Mouse (Mus musculus) lung, postnatal 0 days (tissue): ENCODE results near the gene Mbl1. TPM values are rescaled to one million over a fixed set of nuclear protein-coding genes. Genes with fewer than 3 reads are reported as not detected.
A peak's percentile ranks its signal among the peaks of the same experiment; 100 is the strongest.

Source experiments
- ATAC-seq: fragments of 200-750 bp; cut with Nextera tagmentation; 2 replicates; pipeline ENCODE4 v1.8.0; 2017; ENCODE audit warnings: moderate library complexity
- DNase-seq: peaks from one replicate; pipeline ENCODE4 v3.0.0-alpha.2; 2016; ENCODE audit warnings: low spot score
- H3K27ac ChIP-seq: fragments of 300-500 bp; sonication (generic); 2 replicates; pipeline ENCODE4 v1.5.1; 2014; ENCODE audit warnings: antibody characterized with exemption, mild to moderate bottlenecking, low read length, mixed read lengths
- H3K27me3 ChIP-seq: fragments of 300-500 bp; sonication (generic); replicated peaks from 2 replicates; pipeline ENCODE4 v1.6.1; 2014; ENCODE audit warnings: low read length, mixed read lengths; ENCODE audit not compliant: insufficient read depth
- H3K36me3 ChIP-seq: fragments of 300-500 bp; sonication (generic); 2 replicates; pipeline ENCODE4 v1.6.1; 2014; ENCODE audit warnings: low read length, mixed read lengths; ENCODE audit not compliant: insufficient read depth
- H3K4me1 ChIP-seq: fragments of 300-500 bp; sonication (generic); 2 replicates; pipeline ENCODE4 v1.6.1; 2014; ENCODE audit warnings: antibody characterized with exemption, low read depth, low read length, mixed read lengths; ENCODE audit not compliant: insufficient read depth
- H3K4me2 ChIP-seq: fragments of 300-500 bp; sonication (generic); replicated peaks from 2 replicates; pipeline ENCODE4 v1.6.1; 2014; ENCODE audit warnings: low read depth, mild to moderate bottlenecking, low read length, moderate library complexity, mixed read lengths
- H3K4me3 ChIP-seq: fragments of 300-500 bp; sonication (generic); 2 replicates; pipeline ENCODE4 v1.5.1; 2014; ENCODE audit warnings: low read depth, low read length
- H3K9ac ChIP-seq: fragments of 300-500 bp; sonication (generic); replicated peaks from 2 replicates; pipeline ENCODE4 v1.6.1; 2014; ENCODE audit warnings: low read depth, mild to moderate bottlenecking
- H3K9me3 ChIP-seq: fragments of 300-500 bp; sonication (generic); 2 replicates; pipeline ENCODE4 v1.6.1; 2016; ENCODE audit warnings: low read length, mixed read lengths
- CTCF ChIP-seq: IDR thresholded peaks from 2 replicates; pipeline ENCODE4 v1.5.1; 2016; ENCODE audit warnings: antibody characterized with exemption, mild to moderate bottlenecking
- EP300 ChIP-seq: IDR thresholded peaks from 2 replicates; pipeline ENCODE4 v1.6.1; 2016; ENCODE audit warnings: antibody characterized with exemption, mild to moderate bottlenecking, control low read depth
- WGBS: fragments of 180-500 bp; shearing (Covaris S2); extraction: QIAGEN DNeasy Blood & Tissue Kit; methylation state at CpG from one replicate; pipeline ENCODE4 v1.1.7; 2014; 5-methylcytosine and 5-hydroxymethylcytosine counted together
- polyA plus RNA-seq: library from polyadenylated mRNA; unstranded; fragments of >200 nt; fragmentation: Nextera tagmentation; extraction: Ambion mirVana; gene quantifications from 2 replicates; pipeline ENCODE4 v1.2.1, GENCODE M21; 2015

Gene Mbl1
- polyA plus RNA-seq, 1 experiment from 2014 or later: 1.3 TPM

DNA sequence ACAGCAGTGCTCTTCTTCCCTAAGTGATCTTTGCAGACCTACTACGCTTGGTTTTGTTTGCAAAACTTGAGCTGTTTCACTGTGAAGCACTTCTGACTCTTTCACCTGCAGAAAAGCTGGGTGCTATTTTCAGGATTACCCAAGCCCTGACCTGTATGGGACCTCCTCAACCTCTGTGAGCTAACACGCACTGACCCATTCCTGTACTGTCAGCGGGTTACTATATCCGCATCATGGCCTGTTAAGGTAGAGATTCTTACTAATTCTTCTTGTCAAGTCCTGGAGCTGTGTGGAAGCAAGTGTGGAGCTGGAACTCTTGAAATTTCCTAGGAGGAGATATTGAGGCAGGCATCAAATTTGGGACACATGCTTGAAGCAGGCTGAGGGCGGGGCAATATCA is 26.6 kb upstream of the Mbl1 start:
- H3K4me1 ChIP-seq: no peaks in the 10 kb centered on the region
- no peak for ATAC-seq
- TF ChIP-seq EP300 (no peak), CTCF (no peak)

DNA sequence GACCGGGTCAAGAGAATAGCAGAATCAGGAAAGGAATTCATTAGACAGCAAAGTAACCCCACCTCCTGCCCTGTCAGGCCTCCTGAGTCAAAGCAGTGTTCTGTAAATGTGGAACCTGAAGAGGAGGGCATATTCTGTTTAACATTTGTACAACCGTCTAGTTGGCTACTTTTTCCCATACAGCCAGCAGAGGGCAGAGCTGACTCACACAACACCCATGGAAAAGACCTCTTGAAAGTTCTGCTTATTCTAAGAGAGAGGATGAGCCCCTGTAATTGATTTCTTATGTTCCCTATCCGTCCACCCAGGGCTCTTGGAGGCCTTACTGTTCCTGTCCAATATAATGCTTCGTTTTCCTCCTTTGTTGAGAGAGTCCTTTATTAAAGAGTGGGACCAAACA is 23.3 kb upstream of the Mbl1 start:
- H3K27ac ChIP-seq: no peak overlapping the region
- H3K9ac ChIP-seq: no peak overlapping the region
- no peaks in the 10 kb centered on the region for H3K36me3 ChIP-seq
- TF ChIP-seq CTCF (peak; percentile 76), EP300 (no peak)
- no peak overlapping the region for H3K4me3 ChIP-seq
- 12% methylated on average over 4 of the region's 4 CpGs for WGBS
- H3K27me3 ChIP-seq: no peaks in the 10 kb centered on the region
- DNase-seq (peak; percentile 57), ATAC-seq (no peak)
- H3K4me2 ChIP-seq: no peak overlapping the region
- H3K9me3 ChIP-seq: no peaks in the 10 kb centered on the region
- H3K4me1 ChIP-seq: peaks cover 3% of the 10 kb centered on the region; the same call in 1 of the 2 replicates

More for the DNA sequence above, 26.6 kb upstream of the Mbl1 start:
- no peaks in the 10 kb centered on the region for H3K36me3 ChIP-seq
- H3K4me2 ChIP-seq: no peak overlapping the region
- no peaks in the 10 kb centered on the region for H3K9me3 ChIP-seq
- H3K4me3 ChIP-seq: no peak overlapping the region
- no peaks in the 10 kb centered on the region for H3K27me3 ChIP-seq
- H3K9ac ChIP-seq: no peak overlapping the region
- WGBS: 81% methylated on average over 5 of the region's 5 CpGs
- no peak for DNase-seq
- no peak overlapping the region for H3K27ac ChIP-seq

DNA sequence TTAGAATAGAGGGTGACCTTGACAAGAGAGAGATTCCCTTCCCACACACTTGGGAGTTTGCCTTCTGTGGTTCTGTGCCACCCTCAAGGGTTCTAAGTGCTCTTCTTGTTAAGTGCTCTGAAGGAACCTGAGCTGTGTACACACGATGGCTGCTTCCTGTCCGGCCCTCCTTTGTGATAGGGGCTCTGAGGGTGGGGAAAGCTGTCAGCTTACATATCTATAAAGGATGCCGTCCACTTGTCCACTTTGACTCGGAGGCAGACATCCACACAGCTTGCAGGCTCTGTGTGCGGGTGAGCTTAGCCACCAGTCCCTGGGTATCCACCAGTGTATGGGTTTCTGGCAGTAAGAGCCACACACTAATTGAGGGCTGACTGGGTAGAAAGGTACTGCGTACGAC is 19.7 kb upstream of the Mbl1 start, which contains the start of gene Sftpa1:
TSS of gene Sftpa1 (plus strand) at position 243 of the 400 bp plus-strand sequence.
- Histone ChIP-seq H3K27ac (peak within 1 kb of the TSS; percentile 51), H3K4me1 (peaks cover 3% of the 10 kb centered on the region; the same call in 1 of the 2 replicates), H3K4me3 (no peak within 1 kb of the TSS; the same call in 1 of the 2 replicates), H3K4me2 (peak within 1 kb of the TSS; percentile 41), H3K27me3 (no peaks in the 10 kb centered on the region), H3K9ac (no peak within 1 kb of the TSS), H3K9me3 (no peaks in the 10 kb centered on the region), H3K36me3 (no peaks in the 10 kb centered on the region)
- 41% methylated on average over 7 of the region's 7 CpGs for WGBS
- TF ChIP-seq CTCF (no peak), EP300 (no peak)
- peak; percentile 84 for ATAC-seq
- DNase-seq: peak; percentile 65

DNA sequence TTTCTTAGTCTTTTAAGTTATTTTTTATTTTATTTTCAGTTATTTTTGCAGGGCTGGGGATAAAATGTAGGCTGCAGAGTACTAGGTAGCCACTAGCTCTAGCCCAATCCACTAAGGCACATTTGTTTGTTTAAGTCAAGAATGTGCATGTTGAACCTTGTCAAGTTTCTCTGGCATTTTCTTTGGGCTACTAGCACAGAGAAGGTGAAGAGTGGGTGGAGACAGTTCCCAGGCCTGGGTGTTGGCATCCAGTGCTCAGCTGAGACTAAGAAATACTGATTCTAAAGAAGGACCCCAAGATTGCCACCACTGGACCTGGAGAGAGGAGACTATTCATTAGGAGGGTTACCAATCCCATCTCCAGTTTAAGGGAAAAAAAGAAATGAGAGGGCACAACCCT is 14.3 kb upstream of the Mbl1 start:
- Histone ChIP-seq H3K4me3 (no peak overlapping the region), H3K36me3 (no peaks in the 10 kb centered on the region), H3K4me1 (no peaks in the 10 kb centered on the region), H3K27me3 (no peaks in the 10 kb centered on the region), H3K9me3 (no peaks in the 10 kb centered on the region), H3K27ac (no peak overlapping the region), H3K9ac (no peak overlapping the region), H3K4me2 (no peak overlapping the region)
- DNase-seq (peak; percentile 59), ATAC-seq (peak; percentile 36)
- TF ChIP-seq EP300 (0 out of 2 replicates have a peak, but pooled peaks have one; percentile 22), CTCF (no peak)

DNA sequence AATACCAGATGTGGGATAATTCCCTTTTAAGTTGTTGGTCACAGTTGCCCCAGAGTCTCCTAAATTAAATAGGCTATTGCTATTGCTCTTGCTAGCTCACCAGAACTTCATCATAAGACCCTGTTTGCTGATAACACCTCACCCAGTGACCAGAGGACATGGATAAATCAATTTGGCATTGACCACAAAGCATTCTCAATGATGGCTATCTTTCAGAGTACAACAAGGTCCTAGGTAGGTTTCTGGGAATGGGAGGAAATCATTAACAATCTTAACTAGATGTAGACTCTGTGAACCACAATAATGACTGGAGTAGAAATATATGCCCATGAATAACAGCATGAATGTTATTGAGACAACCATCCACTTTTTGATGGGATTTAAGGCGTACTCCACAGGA is 10.6 kb upstream of the Mbl1 start:
- ATAC-seq: no peak
- Histone ChIP-seq H3K4me2 (no peak overlapping the region), H3K27me3 (no peaks in the 10 kb centered on the region), H3K27ac (no peak overlapping the region), H3K4me3 (no peak overlapping the region), H3K36me3 (no peaks in the 10 kb centered on the region), H3K4me1 (no peaks in the 10 kb centered on the region), H3K9me3 (no peaks in the 10 kb centered on the region), H3K9ac (no peak overlapping the region)
- WGBS: 90% methylated on average over 1 of the region's 1 CpGs
- TF ChIP-seq EP300 (no peak), CTCF (no peak)
- no peak for DNase-seq

DNA sequence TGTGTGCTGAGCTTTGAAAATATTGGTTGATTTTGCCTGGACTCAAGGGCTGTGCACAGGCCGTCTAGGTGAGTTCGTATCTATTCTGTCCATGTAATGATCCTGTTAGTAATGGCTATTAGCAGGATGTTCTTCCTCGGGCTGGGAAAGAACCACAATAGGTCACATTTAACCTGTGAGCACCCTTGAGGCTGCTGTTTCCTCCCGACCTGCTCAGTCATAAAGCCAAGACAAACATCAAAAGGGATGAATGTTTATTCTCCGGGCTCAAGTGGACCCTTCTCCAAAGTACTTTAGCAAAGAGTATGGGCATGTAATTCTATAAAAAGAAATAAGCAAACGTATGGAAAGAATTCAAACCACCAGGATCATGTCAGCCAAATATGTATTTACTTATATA is 5.2 kb upstream of the Mbl1 start:
- Histone ChIP-seq H3K9me3 (no peaks in the 10 kb centered on the region), H3K36me3 (no peaks in the 10 kb centered on the region), H3K4me2 (no peak overlapping the region), H3K27me3 (no peaks in the 10 kb centered on the region), H3K4me1 (no peaks in the 10 kb centered on the region; the same call in 1 of the 2 replicates), H3K4me3 (no peak overlapping the region), H3K9ac (no peak overlapping the region), H3K27ac (no peak overlapping the region)
- ATAC-seq (peak; percentile 85), DNase-seq (peak; percentile 83)
- 31% methylated on average over 6 of the region's 6 CpGs for WGBS
- no peak for TF ChIP-seq CTCF
- peak; percentile 87 for TF ChIP-seq EP300

- TF ChIP-seq EP300 (peak; percentile 77), CTCF (no peak)
- H3K36me3 ChIP-seq: no peaks in the 10 kb centered on the region
- no peak overlapping the region for H3K9ac ChIP-seq
- 28% methylated on average over 3 of the region's 3 CpGs for WGBS
- peak overlapping the region; percentile 69 for H3K27ac ChIP-seq
- peak; percentile 32 for DNase-seq
- no peak overlapping the region for H3K4me2 ChIP-seq
- no peaks in the 10 kb centered on the region for H3K9me3 ChIP-seq
- H3K4me3 ChIP-seq: no peak overlapping the region
- no peaks in the 10 kb centered on the region for H3K27me3 ChIP-seq
- ATAC-seq: peak; percentile 71
- H3K4me1 ChIP-seq: no peaks in the 10 kb centered on the region; the same call in 1 of the 2 replicates
Observed at GRCm38 (mm10) chr14:41146922-41147321, 4.3 kb upstream of the Mbl1 start.
